Mouse (Mus musculus): ENCODE measurements at regions not wholly inside any gene's neighbourhood (a gene's known extent, or its start where the extent isn't known, plus 50 kb on each side); places are given as distances from the start of the nearest gene placed in this dataset.

DNA sequence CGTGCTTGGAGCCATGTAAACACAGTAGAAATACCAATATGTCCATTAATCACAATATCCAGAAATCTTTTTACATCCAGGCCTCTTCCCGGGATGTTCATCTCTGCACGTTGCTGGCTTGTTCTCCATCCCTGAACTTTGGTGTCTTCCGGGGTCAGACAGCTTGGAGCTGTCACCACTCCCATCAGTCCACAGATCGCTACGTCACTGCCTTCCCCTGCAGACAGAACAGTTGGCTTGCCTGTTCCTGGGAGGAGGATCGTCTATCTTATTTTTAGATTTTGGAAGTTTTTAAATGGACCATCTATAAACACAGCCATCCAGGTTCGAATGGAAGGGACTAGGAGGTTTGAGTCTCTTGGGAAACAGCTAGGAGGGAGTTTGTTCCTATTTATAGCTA is 130.0 kb upstream of the Zfp217 start:
- no peak for TF ChIP-seq GATA1 (IDR thresholded peaks at IDR 0.05; ENCODE audit: low read length)
- TF ChIP-seq TAL1 (IDR thresholded peaks at IDR 0.05; ENCODE audit: low read length) = no peak
